Mouse (Mus musculus): ENCODE measurements around the gene Fancc.

DNA sequence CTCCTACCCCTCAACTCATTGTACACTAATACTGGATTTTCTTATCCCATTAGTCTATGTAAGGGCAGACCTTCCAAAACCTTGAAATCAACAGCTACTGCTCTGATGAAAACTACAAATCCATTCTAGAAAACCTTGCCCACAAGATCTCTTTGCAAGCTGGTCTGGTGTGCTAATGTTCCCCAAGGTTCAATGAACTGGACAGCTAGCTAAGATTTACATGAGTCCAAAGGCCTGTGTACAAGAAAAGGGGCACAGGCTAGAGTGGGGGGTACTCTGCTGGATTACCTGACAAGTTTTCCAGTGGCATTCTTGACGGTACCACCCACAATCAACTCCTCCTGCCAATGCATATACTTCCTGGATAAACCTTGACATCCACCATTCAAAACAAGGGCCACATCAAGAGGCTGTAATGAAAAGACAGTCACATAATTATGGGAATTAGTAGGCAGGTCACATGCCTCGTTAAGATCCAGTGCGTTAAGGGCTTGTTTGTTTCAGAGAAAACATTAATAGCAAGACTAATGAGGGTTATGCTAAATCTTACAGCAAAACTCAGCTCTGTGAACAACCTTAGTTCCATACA, 45.8 kb upstream of the Fancc start:
- no peak for TF ChIP-seq CTCF (IDR thresholded peaks at IDR 0.05; ENCODE audit: low read depth)
- TF ChIP-seq EP300 (IDR thresholded peaks at IDR 0.05; ENCODE audit: low read depth): no peak
